Mouse (Mus musculus) liver, embryonic 13.5 days (tissue): Measurements from ENCODE around the gene Nlrc4. TPM values are rescaled to one million over a fixed set of nuclear protein-coding genes. Genes with fewer than 3 reads are reported as not detected.
A peak's percentile ranks its signal among the peaks of the same experiment; 100 is the strongest.
"Not testable (repeated sequence)": the region's sequence is repeated elsewhere in the genome, so short reads cannot be mapped to it uniquely, and the experiment has no call there.

Experiments used
- ATAC-seq: fragments of 200-750 bp; cut with Nextera tagmentation; 2 replicates; pipeline ENCODE4 v1.8.0; 2017; ENCODE audit warnings: low read depth, mild to moderate bottlenecking, moderate number of reproducible peaks, moderate library complexity
- DNase-seq: peaks from one replicate; pipeline ENCODE4 v3.0.0; 2022
- H3K27ac ChIP-seq: fragments of 300-500 bp; sonication (generic); 2 replicates; pipeline ENCODE4 v1.5.1; 2015; ENCODE audit warnings: moderate library complexity, mild to moderate bottlenecking, inconsistent platforms
- H3K27me3 ChIP-seq: fragments of 300-500 bp; sonication (generic); 2 replicates; pipeline ENCODE4 v1.6.1; 2015; ENCODE audit warnings: mild to moderate bottlenecking, inconsistent platforms
- H3K36me3 ChIP-seq: fragments of 300-500 bp; sonication (generic); 2 replicates; pipeline ENCODE4 v1.6.1; 2015; ENCODE audit warnings: mild to moderate bottlenecking, inconsistent platforms
- H3K4me1 ChIP-seq: fragments of 300-500 bp; sonication (generic); replicated peaks from 2 replicates; pipeline ENCODE4 v1.6.1; 2015; ENCODE audit warnings: inconsistent platforms
- H3K4me2 ChIP-seq: fragments of 300-500 bp; sonication (generic); 2 replicates; pipeline ENCODE4 v1.6.1; 2015; ENCODE audit warnings: inconsistent platforms, mild to moderate bottlenecking, moderate library complexity
- H3K4me3 ChIP-seq: fragments of 300-500 bp; sonication (generic); replicated peaks from 2 replicates; pipeline ENCODE4 v1.5.1; 2015; ENCODE audit warnings: mild to moderate bottlenecking, inconsistent platforms
- H3K9ac ChIP-seq: fragments of 300-500 bp; sonication (generic); 2 replicates; pipeline ENCODE4 v1.6.1; 2015; ENCODE audit warnings: mild to moderate bottlenecking, inconsistent platforms
- H3K9me3 ChIP-seq: fragments of 300-500 bp; sonication (generic); replicated peaks from 2 replicates; pipeline ENCODE4 v1.6.1; 2016; ENCODE audit warnings: inconsistent platforms
- WGBS: fragments of 180-500 bp; shearing (Covaris S2); methylation state at CpG from one replicate; pipeline ENCODE4 v1.1.7; 2015; ENCODE audit not compliant: insufficient replicate concordance; 5-methylcytosine and 5-hydroxymethylcytosine counted together
- polyA plus RNA-seq: library from polyadenylated mRNA; unstranded; fragments of >200 nt; fragmentation: Nextera tagmentation; extraction: Ambion mirVana; gene quantifications from 2 replicates; pipeline ENCODE4 v1.2.1, GENCODE M21; 2015

Gene Nlrc4
- polyA plus RNA-seq, result 0.20 and 0.32 TPM in 2 replicates

DNA sequence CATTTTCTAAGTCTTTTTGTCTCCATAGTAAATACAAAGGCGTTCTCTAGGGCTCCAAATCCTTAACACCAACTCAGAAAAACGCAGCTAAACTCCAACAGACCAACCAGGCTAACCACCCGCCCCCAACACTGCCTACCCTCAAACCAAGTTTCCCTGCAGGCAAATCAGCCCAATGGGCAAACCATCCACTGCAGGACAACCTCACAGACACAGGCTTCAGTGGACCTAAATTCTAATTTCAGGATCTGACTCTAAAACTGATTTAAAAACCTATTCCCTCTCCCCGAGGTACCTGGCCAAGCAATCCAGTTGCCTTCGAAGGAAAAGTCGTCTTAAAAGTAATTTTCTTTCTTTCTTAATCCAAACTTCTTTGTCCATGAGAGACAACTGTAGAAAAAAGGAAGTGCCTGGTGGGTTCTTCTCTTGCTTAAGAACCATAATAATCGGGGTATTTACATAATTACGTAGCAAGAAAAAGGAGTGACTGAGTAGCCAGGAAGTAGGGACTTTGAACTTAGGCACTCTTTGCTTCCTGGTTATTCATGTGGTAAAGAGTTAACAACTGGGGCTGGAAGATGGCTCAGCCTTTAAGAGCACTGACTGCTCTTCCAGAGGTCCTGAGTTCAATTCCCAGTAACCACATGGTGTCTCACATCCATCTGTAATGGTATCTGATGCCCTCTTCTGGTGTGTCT lies at the start of gene Nlrc4:
Nlrc4 (minus strand) TSS at position 432 of the 698 bp plus-strand sequence.
- H3K27me3 ChIP-seq, result no peaks in the 10 kb centered on the region
- H3K4me2 ChIP-seq, result no peak within 1 kb of the TSS
- H3K4me3 ChIP-seq, result no peak within 1 kb of the TSS
- H3K9me3 ChIP-seq, result no peaks in the 10 kb centered on the region
- ATAC-seq (no peak), DNase-seq (no peak)
- H3K9ac ChIP-seq, result no peak within 1 kb of the TSS
- H3K4me1 ChIP-seq, result no peaks in the 10 kb centered on the region
- 42% methylated on average over 8 of the region's 8 CpGs for WGBS
- H3K36me3 ChIP-seq, result no peaks in the 10 kb centered on the region
- no peak within 1 kb of the TSS for H3K27ac ChIP-seq

DNA sequence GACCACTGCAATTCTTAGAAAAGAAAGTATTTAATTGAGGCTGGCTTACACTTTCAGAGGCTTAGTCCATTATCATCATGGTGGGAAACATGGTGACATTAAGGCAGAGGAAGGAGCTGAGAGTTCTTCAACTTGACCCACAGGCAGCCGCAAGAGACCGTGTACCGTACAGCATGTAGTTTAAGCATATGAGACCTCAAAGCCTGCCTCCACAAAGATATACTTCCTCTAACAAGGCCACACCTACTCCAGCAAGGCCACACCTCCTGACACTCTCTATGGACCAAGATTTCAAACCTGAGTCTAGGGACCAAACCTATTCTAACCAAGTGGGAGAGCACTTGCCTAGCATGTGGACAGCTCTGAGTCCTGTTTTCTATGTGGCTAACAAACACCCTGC lies 49.7 kb upstream of the Nlrc4 start:
- DNase-seq (no peak), ATAC-seq (no peak)
- no peaks in the 10 kb centered on the region for H3K36me3 ChIP-seq
- WGBS, result 43% methylated on average over 3 of the region's 3 CpGs
- H3K4me3 ChIP-seq, result no peak overlapping the region
- H3K9ac ChIP-seq, result no peak overlapping the region
- H3K4me2 ChIP-seq, result 0 out of 2 replicates have a peak overlapping the region, but pooled peaks have one; percentile 8
- H3K9me3 ChIP-seq, result no peaks in the 10 kb centered on the region
- no peak overlapping the region for H3K27ac ChIP-seq
- no peaks in the 10 kb centered on the region for H3K27me3 ChIP-seq
- peaks cover 10% of the 10 kb centered on the region for H3K4me1 ChIP-seq

DNA sequence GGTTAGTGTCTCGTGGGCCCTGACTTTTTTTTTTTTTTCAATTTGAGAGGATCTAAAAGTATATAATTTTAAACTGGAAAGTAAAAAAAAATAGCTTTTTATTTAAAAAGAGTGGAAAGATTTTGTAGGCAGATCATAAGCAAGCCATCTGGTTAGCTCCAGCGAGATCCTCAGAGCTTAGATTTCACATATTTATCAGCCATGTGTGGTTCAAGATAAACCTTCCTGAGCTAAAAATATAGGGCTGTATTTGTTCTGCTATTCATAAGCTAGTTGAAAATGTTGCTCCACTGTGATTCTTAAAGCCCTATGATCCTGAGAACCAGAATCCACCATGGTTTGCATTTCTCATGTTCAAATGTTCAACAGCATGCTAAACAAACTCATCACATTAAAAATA lies 49.0 kb upstream of the Nlrc4 start:
- WGBS, result 30% methylated on average over 2 of the region's 2 CpGs
- no peak for DNase-seq
- peaks cover 10% of the 10 kb centered on the region for H3K4me1 ChIP-seq
- no peak for ATAC-seq
- H3K9ac ChIP-seq, result no peak overlapping the region
- no peaks in the 10 kb centered on the region for H3K27me3 ChIP-seq
- no peak overlapping the region for H3K4me2 ChIP-seq
- H3K27ac ChIP-seq, result no peak overlapping the region
- no peaks in the 10 kb centered on the region for H3K36me3 ChIP-seq
- no peak overlapping the region for H3K4me3 ChIP-seq
- no peaks in the 10 kb centered on the region for H3K9me3 ChIP-seq

DNA sequence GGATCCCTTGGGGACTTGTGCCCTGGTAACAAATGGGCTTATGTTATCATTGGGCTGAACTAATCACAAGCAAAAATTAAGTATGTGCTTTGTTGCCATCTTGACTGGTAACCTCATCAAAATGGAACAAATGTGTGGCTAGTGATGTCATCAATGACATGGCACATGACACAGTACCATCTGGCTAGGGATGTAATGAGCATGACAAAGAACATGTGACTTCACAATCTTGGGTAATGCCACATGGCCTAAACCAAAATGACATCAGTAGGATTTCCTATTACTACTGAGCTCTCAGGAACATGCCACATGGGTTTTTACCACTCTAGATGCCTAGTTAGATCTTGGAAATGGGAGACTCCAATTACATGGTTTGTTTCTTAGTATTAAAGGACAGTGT lies 42.1 kb upstream of the Nlrc4 start:
- Histone ChIP-seq H3K4me3 (no peak overlapping the region), H3K4me2 (no peak overlapping the region), H3K9me3 (no peaks in the 10 kb centered on the region), H3K27ac (no peak overlapping the region), H3K9ac (no peak overlapping the region), H3K36me3 (peaks cover 43% of the 10 kb centered on the region), H3K27me3 (no peaks in the 10 kb centered on the region), H3K4me1 (no peaks in the 10 kb centered on the region)
- ATAC-seq, result no peak
- DNase-seq, result no peak

DNA sequence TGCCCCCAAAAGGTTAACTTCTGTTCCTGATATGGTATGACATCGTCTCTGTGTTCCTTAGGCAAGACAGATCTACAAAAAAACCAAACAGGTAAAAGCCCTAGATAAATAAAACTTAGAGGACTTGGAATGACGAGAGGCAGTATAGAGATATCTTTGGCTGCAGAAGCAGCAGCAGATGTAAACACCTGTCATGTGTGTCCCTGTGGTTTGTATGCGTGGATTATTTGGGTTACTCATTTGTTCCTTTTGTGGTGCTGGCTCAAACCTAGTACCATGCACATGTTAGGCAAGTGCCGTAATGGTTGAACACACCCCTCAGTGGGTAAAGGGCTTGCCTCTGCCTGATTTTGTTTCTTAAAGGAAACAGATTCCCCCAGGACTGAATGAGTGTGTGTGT lies 41.3 kb upstream of the Nlrc4 start:
- Histone ChIP-seq H3K27me3 (no peaks in the 10 kb centered on the region), H3K27ac (no peak overlapping the region), H3K4me3 (no peak overlapping the region), H3K36me3 (peaks cover 51% of the 10 kb centered on the region), H3K4me2 (no peak overlapping the region), H3K9me3 (no peaks in the 10 kb centered on the region), H3K4me1 (no peaks in the 10 kb centered on the region), H3K9ac (no peak overlapping the region)
- no peak for DNase-seq
- ATAC-seq, result no peak
- WGBS, result 79% methylated on average over 4 of the region's 4 CpGs

DNA sequence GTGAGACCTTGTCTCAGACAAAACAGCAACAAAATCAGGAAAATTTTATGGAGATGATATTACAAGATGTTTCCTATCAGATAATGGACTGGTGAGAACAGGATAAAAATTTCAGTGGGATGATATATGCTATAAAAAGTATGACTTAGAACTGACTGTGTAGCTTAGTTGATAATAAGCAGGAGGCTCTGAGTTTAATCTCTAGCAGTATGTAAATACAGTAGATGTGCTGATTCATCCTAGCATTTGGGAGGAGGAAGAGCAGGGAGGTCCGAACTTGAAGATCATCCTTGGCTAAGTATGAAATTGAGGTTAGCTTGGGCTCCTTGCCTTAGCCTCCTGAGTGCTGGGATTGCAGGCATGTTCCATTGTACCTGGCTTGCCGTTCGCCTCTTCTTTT lies 32.6 kb upstream of the Nlrc4 start:
- peak; percentile 68 for ATAC-seq
- Histone ChIP-seq H3K36me3 (peaks cover 43% of the 10 kb centered on the region), H3K4me1 (peaks cover 24% of the 10 kb centered on the region), H3K27ac (peak overlapping the region; percentile 85), H3K27me3 (no peaks in the 10 kb centered on the region), H3K9me3 (no peaks in the 10 kb centered on the region), H3K9ac (peak overlapping the region; percentile 97; the same call in 1 of the 2 replicates), H3K4me2 (peak overlapping the region; percentile 75), H3K4me3 (peak overlapping the region; percentile 95)
- 61% methylated on average over 3 of the region's 3 CpGs for WGBS
- DNase-seq, result no peak

DNA sequence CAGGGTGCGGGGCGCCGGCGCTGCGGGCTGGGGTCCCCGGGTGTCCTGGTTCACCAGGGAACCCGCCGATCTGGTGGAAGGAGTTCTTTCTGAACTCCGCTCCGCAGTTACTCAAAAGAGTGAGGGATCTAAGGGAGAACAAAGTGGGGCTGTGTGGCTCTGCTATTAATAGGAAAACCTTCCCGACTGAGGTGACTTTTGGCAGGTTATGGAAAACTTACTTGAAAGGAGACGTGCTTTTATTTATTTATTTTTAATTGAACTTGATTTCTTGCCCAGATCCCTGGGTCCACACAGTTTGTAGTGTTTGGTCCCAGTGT lies 30.9 kb upstream of the Nlrc4 start:
- H3K27ac ChIP-seq, result peak overlapping the region; percentile 97
- peaks cover 28% of the 10 kb centered on the region for H3K36me3 ChIP-seq
- peak overlapping the region; percentile 75 for H3K4me2 ChIP-seq
- H3K4me3 ChIP-seq, result peak overlapping the region; percentile 95
- H3K27me3 ChIP-seq, result 0 out of 2 replicates have a peak, but pooled peaks cover 2% of the 10 kb centered on the region
- peaks cover 24% of the 10 kb centered on the region for H3K4me1 ChIP-seq
- DNase-seq, result no peak
- WGBS, result under 1% methylated on average over 12 of the region's 12 CpGs
- no peak for ATAC-seq
- peak overlapping the region; percentile 97 for H3K9ac ChIP-seq
- H3K9me3 ChIP-seq, result no peaks in the 10 kb centered on the region

DNA sequence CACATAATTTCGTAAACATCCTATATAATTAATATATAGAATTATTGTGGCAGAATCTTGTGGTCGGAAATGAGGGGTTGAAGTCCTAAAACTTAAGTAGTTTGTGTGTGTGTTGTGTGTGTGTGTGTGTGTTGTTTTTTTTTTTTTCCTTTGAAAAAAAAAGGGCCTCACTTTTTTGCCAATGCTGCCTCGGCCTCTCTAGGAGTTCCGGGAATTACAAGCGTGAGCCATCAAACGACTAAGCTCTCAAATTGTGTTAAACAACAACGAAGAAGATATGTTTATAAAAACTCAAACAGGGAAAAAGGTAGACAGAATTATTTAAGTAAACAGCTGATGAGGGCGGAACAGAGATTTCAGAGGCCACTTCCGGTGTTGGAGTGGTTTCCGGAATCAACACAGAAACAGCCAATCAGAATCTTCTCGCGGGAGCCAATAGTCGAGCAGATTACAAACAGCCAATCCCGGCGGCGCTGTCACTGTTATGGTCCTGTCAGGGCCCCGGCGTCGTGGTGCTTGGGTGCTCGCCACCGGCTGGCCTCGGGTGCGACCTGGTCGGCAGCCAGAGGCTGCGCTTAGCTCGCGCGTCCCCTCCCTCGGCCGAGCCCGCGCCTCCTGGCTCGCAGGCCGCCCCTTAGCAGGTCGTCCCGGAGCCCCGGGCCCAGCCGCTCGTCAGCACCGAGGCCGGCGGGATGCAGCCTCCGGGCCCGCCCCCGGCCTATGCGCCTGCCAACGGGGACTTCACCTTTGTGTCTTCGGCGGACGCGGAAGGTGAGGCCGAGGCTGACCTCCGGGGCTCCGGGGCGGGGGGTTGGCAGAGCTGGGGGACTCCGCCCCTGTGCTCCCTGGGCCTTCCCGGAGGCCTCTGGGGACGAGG lies 30.3 kb upstream of the Nlrc4 start, which contains the start of gene Yipf4:
Yipf4 (plus strand) TSS at position 470 of the 877 bp plus-strand sequence.
- H3K4me2 ChIP-seq, result peak within 1 kb of the TSS; percentile 75
- peak within 1 kb of the TSS; percentile 97 for H3K9ac ChIP-seq
- H3K36me3 ChIP-seq, result peaks cover 22% of the 10 kb centered on the region
- H3K9me3 ChIP-seq, result no peaks in the 10 kb centered on the region
- H3K4me3 ChIP-seq, result peak within 1 kb of the TSS; percentile 95
- H3K27ac ChIP-seq, result peak within 1 kb of the TSS; percentile 97
- peak; percentile 97 for ATAC-seq
- H3K4me1 ChIP-seq, result peaks cover 24% of the 10 kb centered on the region
- DNase-seq, result peak; percentile 92
- 0 out of 2 replicates have a peak, but pooled peaks cover 3% of the 10 kb centered on the region for H3K27me3 ChIP-seq
- 4% methylated on average over 52 of the region's 58 CpGs for WGBS

DNA sequence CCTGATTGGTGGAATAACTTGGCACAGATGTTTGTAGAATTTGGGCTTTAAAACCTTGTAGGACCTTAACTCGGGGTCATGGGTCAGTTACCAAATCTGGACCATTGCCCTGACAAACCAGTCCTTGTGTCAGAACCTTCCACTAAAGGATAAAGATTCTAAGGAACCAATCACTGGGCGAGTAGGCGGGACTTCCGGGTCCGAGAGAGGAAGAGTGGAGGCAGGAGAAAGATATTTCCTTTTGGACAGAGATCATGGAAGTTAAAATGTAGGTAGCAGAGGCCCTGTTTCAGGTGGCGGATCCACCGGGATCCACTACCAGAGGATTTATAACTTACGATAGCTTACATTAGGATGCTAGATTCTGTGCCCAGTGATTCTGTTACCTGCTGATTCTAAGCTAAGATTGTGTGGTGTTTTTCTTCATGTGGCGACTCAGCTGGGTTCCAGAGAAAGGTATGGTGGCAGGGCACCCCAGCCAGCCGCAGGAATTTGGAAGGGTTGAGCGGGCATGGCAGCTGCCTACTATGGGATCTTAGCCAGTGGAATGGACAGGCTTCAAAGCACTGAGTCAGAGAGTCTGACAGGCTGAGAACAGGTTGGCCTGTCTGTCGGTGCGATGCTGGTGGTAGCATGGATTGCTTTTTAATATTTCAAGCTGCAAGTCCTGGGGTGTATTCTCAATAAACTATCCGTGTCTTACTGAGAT lies 21.6 kb upstream of the Nlrc4 start:
- Histone ChIP-seq H3K9me3 (no peaks in the 10 kb centered on the region), H3K27ac (no peak overlapping the region), H3K4me3 (no peak overlapping the region), H3K4me1 (no peaks in the 10 kb centered on the region), H3K4me2 (no peak overlapping the region), H3K36me3 (no peaks in the 10 kb centered on the region), H3K27me3 (0 out of 2 replicates have a peak, but pooled peaks cover 3% of the 10 kb centered on the region), H3K9ac (no peak overlapping the region)
- 72% methylated on average over 14 of the region's 14 CpGs for WGBS
- ATAC-seq, result no peak
- no peak for DNase-seq

DNA sequence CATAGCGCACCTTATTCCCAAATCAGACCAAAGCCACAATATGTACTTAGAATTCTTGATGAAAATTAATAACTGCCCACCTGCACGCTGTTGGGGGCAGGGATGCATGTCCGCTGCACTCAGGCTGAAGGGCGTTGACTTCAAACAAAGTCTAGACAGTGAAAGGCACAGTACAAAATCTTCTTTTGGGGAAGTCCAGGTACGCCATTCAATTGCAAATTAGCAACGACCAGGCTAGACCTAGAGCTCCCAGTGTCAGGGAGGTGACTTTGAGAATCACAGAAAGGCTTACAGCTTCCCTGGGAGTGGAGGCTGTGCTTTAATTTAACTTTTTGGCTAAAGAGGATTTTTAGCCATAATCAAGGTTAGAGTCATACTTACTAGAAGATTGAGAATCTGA lies 11.2 kb upstream of the Nlrc4 start:
- H3K27ac ChIP-seq, H3K36me3 ChIP-seq, H3K4me1 ChIP-seq, H3K27me3 ChIP-seq, H3K9ac ChIP-seq, DNase-seq, ATAC-seq, H3K9me3 ChIP-seq, H3K4me2 ChIP-seq, H3K4me3 ChIP-seq: not testable (repeated sequence)
- 65% methylated on average over 6 of the region's 6 CpGs for WGBS

DNA sequence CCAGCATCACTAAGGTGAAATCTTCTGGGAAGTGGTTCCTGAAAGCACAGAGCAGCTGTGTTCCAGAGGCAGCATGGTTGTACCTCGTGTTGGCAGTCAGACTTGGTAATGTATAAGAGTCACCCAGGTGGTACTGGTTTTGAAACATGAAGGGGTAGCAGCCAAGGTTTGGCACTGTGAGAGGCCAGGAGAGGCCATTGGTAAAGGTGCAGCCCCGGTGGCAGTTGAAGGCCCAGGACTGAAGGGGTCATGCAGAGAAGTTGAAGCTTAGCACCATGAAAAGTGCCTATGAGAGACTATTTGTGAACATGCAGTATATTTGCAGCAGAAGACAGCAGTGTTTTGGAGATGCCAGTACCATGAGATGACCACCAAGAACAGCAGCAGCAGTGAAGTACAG lies 9.0 kb upstream of the Nlrc4 start:
- not testable (repeated sequence) for H3K4me2 ChIP-seq, DNase-seq, H3K36me3 ChIP-seq, H3K27me3 ChIP-seq, H3K4me1 ChIP-seq, H3K9ac ChIP-seq, ATAC-seq, H3K4me3 ChIP-seq, H3K9me3 ChIP-seq, H3K27ac ChIP-seq
- 69% methylated on average over 2 of the region's 2 CpGs for WGBS
